Mouse (Mus musculus): Measurements from ENCODE around the gene Picalm. TPM values are rescaled to one million over a fixed set of nuclear protein-coding genes. Genes with fewer than 3 reads are reported as not detected.
A peak's percentile ranks its signal among the peaks of the same experiment; 100 is the strongest.

Picalm gene
- total and polyA plus RNA-seq, 2 experiments: 29.7 to 127 TPM

- no peak overlapping the region for H3K27ac ChIP-seq (replicated peaks; ENCODE audit: insufficient read depth, low read depth, low read length)
- 81% methylated on average over 2 of the region's 2 CpGs for WGBS
- no peaks in the 10 kb centered on the region; the same call in 1 of the 2 replicates for H3K4me1 ChIP-seq (ENCODE audit: control insufficient read depth, insufficient read depth, low read length)
- DNase-seq (ENCODE audit: extremely low read depth, low read depth, low spot score): no peak
- TF ChIP-seq CTCF (IDR thresholded peaks at IDR 0.05; ENCODE audit: low read depth, low read length) (no peak), POLR2A (IDR thresholded peaks at IDR 0.05; ENCODE audit: extremely low read depth, insufficient read depth, low read length) (no peak)
- H3K79me2 ChIP-seq (ENCODE audit: control insufficient read depth, insufficient read depth, low read length): peaks cover 8% of the 10 kb centered on the region; the same call in 1 of the 2 replicates
- no peaks in the 10 kb centered on the region for H3K27me3 ChIP-seq (ENCODE audit: control insufficient read depth, insufficient read depth, low read length)
- H3K36me3 ChIP-seq (ENCODE audit: control insufficient read depth, insufficient read depth, low read length): peaks cover 48% of the 10 kb centered on the region
- no peak overlapping the region for H3K9ac ChIP-seq (ENCODE audit: low read depth, low read length)
- H3K4me3 ChIP-seq (ENCODE audit: insufficient read depth, low read depth, low read length): no peak overlapping the region
Observed at GRCm38 (mm10) chr7:90175576-90175975, 45.6 kb downstream of the Picalm start.

GRCm38 (mm10) chr7:90180635-90181034, 50.6 kb downstream of the Picalm start:
- Histone ChIP-seq H3K36me3 (ENCODE audit: control insufficient read depth, insufficient read depth, low read length) (peaks cover 44% of the 10 kb centered on the region), H3K4me1 (ENCODE audit: control insufficient read depth, insufficient read depth, low read length) (no peaks in the 10 kb centered on the region; the same call in 1 of the 2 replicates), H3K9ac (ENCODE audit: low read depth, low read length) (no peak overlapping the region), H3K27ac (replicated peaks; ENCODE audit: insufficient read depth, low read depth, low read length) (no peak overlapping the region), H3K79me2 (ENCODE audit: control insufficient read depth, insufficient read depth, low read length) (peaks cover 6% of the 10 kb centered on the region; the same call in 1 of the 2 replicates), H3K27me3 (ENCODE audit: control insufficient read depth, insufficient read depth, low read length) (no peaks in the 10 kb centered on the region), H3K4me3 (ENCODE audit: insufficient read depth, low read depth, low read length) (no peak overlapping the region)
- TF ChIP-seq CTCF (IDR thresholded peaks at IDR 0.05; ENCODE audit: low read depth, low read length) (no peak), POLR2A (IDR thresholded peaks at IDR 0.05; ENCODE audit: extremely low read depth, insufficient read depth, low read length) (no peak)
- 89% methylated on average over 1 of the region's 1 CpGs for WGBS
- no peak for DNase-seq (ENCODE audit: extremely low read depth, low read depth, low spot score)

GRCm38 (mm10) chr7:90200251-90200650, 70.2 kb downstream of the Picalm start:
- Histone ChIP-seq H3K4me3 (ENCODE audit: insufficient read depth, low read depth, low read length) (no peak overlapping the region), H3K36me3 (ENCODE audit: control insufficient read depth, insufficient read depth, low read length) (peaks cover 51% of the 10 kb centered on the region), H3K9ac (ENCODE audit: low read depth, low read length) (no peak overlapping the region), H3K79me2 (ENCODE audit: control insufficient read depth, insufficient read depth, low read length) (no peaks in the 10 kb centered on the region; the same call in 1 of the 2 replicates), H3K27me3 (ENCODE audit: control insufficient read depth, insufficient read depth, low read length) (no peaks in the 10 kb centered on the region), H3K27ac (replicated peaks; ENCODE audit: insufficient read depth, low read depth, low read length) (no peak overlapping the region), H3K4me1 (ENCODE audit: control insufficient read depth, insufficient read depth, low read length) (no peaks in the 10 kb centered on the region)
- no peak for TF ChIP-seq POLR2A (IDR thresholded peaks at IDR 0.05; ENCODE audit: extremely low read depth, insufficient read depth, low read length)
- TF ChIP-seq CTCF (IDR thresholded peaks at IDR 0.05; ENCODE audit: low read depth, low read length): no peak
- WGBS: 66% methylated on average over 5 of the region's 5 CpGs
- peak; percentile 37 for DNase-seq (ENCODE audit: extremely low read depth, low read depth, low spot score)

GRCm38 (mm10) chr7:90201877-90202465, 72.0 kb downstream of the Picalm start:
- 96% methylated on average over 2 of the region's 2 CpGs for WGBS
- H3K9ac ChIP-seq (ENCODE audit: low read depth, low read length): no peak overlapping the region
- DNase-seq (ENCODE audit: extremely low read depth, low read depth, low spot score): no peak
- no peak overlapping the region for H3K27ac ChIP-seq (replicated peaks; ENCODE audit: insufficient read depth, low read depth, low read length)
- TF ChIP-seq CTCF (IDR thresholded peaks at IDR 0.05; ENCODE audit: low read depth, low read length) (no peak), POLR2A (IDR thresholded peaks at IDR 0.05; ENCODE audit: extremely low read depth, insufficient read depth, low read length) (no peak)
- no peaks in the 10 kb centered on the region; the same call in 1 of the 2 replicates for H3K79me2 ChIP-seq (ENCODE audit: control insufficient read depth, insufficient read depth, low read length)
- no peaks in the 10 kb centered on the region for H3K27me3 ChIP-seq (ENCODE audit: control insufficient read depth, insufficient read depth, low read length)
- H3K4me3 ChIP-seq (ENCODE audit: insufficient read depth, low read depth, low read length): no peak overlapping the region
- H3K4me1 ChIP-seq (ENCODE audit: control insufficient read depth, insufficient read depth, low read length): no peaks in the 10 kb centered on the region
- H3K36me3 ChIP-seq (ENCODE audit: control insufficient read depth, insufficient read depth, low read length): peaks cover 53% of the 10 kb centered on the region

GRCm38 (mm10) chr7:90203914-90204313, 73.9 kb downstream of the Picalm start:
- 86% methylated on average over 2 of the region's 2 CpGs for WGBS
- no peak for TF ChIP-seq CTCF (IDR thresholded peaks at IDR 0.05; ENCODE audit: low read depth, low read length)
- no peak for TF ChIP-seq POLR2A (IDR thresholded peaks at IDR 0.05; ENCODE audit: extremely low read depth, insufficient read depth, low read length)
- Histone ChIP-seq H3K4me1 (ENCODE audit: control insufficient read depth, insufficient read depth, low read length) (no peaks in the 10 kb centered on the region), H3K36me3 (ENCODE audit: control insufficient read depth, insufficient read depth, low read length) (peaks cover 60% of the 10 kb centered on the region), H3K79me2 (ENCODE audit: control insufficient read depth, insufficient read depth, low read length) (no peaks in the 10 kb centered on the region; the same call in 1 of the 2 replicates), H3K4me3 (ENCODE audit: insufficient read depth, low read depth, low read length) (no peak overlapping the region), H3K27ac (replicated peaks; ENCODE audit: insufficient read depth, low read depth, low read length) (no peak overlapping the region), H3K9ac (ENCODE audit: low read depth, low read length) (no peak overlapping the region), H3K27me3 (ENCODE audit: control insufficient read depth, insufficient read depth, low read length) (no peaks in the 10 kb centered on the region)
- no peak for DNase-seq (ENCODE audit: extremely low read depth, low read depth, low spot score)

GRCm38 (mm10) chr7:90210116-90210515, 80.1 kb downstream of the Picalm start:
- no peak overlapping the region for H3K4me3 ChIP-seq (ENCODE audit: insufficient read depth, low read depth, low read length)
- H3K79me2 ChIP-seq (ENCODE audit: control insufficient read depth, insufficient read depth, low read length): no peaks in the 10 kb centered on the region
- DNase-seq (ENCODE audit: extremely low read depth, low read depth, low spot score): no peak
- H3K27ac ChIP-seq (replicated peaks; ENCODE audit: insufficient read depth, low read depth, low read length): no peak overlapping the region
- peaks cover 32% of the 10 kb centered on the region for H3K36me3 ChIP-seq (ENCODE audit: control insufficient read depth, insufficient read depth, low read length)
- no peaks in the 10 kb centered on the region for H3K27me3 ChIP-seq (ENCODE audit: control insufficient read depth, insufficient read depth, low read length)
- 93% methylated on average over 2 of the region's 2 CpGs for WGBS
- H3K9ac ChIP-seq (ENCODE audit: low read depth, low read length): no peak overlapping the region
- no peaks in the 10 kb centered on the region for H3K4me1 ChIP-seq (ENCODE audit: control insufficient read depth, insufficient read depth, low read length)
- no peak for TF ChIP-seq CTCF (IDR thresholded peaks at IDR 0.05; ENCODE audit: low read depth, low read length)

Data from liver, adult 2 months (tissue).